Mouse (Mus musculus) heart, postnatal 0 days (tissue): ENCODE measurements around the gene H2-T24.

Source experiments
- CTCF ChIP-seq: IDR thresholded peaks from 2 replicates; pipeline ENCODE4 v1.5.1; 2016; ENCODE audit warnings: antibody characterized with exemption, control low read depth, low read depth
- EP300 ChIP-seq: IDR thresholded peaks from 2 replicates; pipeline ENCODE4 v1.6.1; 2016; ENCODE audit warnings: antibody characterized with exemption, low read depth

DNA sequence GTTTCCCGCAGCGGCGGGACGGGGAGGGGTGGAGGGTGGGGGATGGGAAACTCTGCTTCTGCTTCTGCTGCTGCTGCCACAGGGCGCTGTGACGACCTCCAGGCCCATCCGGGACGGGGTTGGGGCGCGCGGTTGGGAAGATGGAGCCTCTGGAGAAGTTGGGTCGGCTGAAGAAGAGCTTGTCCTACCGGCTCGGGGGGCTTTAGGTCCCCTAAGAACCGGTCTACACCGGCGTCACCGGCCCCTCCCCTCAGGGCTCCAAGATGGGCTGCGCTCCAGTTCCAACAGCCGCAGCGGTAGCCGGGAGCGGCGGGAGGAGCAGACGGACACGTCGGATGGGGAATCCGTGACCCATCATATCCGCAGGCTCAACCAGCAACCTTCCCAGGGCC is 40.0 kb downstream of the H2-T24 start:
- no peak for TF ChIP-seq CTCF
- no peak for TF ChIP-seq EP300
